Mouse (Mus musculus): Measurements from ENCODE around the gene Sh3bp2. TPM values are rescaled to one million over a fixed set of nuclear protein-coding genes. Genes with fewer than 3 reads are reported as not detected.

Gene Sh3bp2
- polyA plus RNA-seq, 1 experiment from 2014 or later, result 6.2 TPM

GRCm38 (mm10) chr5:34513466-34514217, 12.0 kb upstream of the Sh3bp2 start, which contains the start of gene Tnip2:
Tnip2 (minus strand) TSS chr5:34513991.
- Histone ChIP-seq H3K4me2 (ENCODE audit: low read length) (peak within 1 kb of the TSS; percentile 82), H3K27me3 (ENCODE audit: insufficient read depth, low read length) (no peaks in the 10 kb centered on the region)
- under 1% methylated on average over 64 of the region's 64 CpGs for WGBS

GRCm38 (mm10) chr5:34514218-34514566, 11.4 kb upstream of the Sh3bp2 start:
- H3K27me3 ChIP-seq (ENCODE audit: insufficient read depth, low read length), result no peaks in the 10 kb centered on the region
- no peak for TF ChIP-seq CTCF (IDR thresholded peaks at IDR 0.05; ENCODE audit: low read depth)
- H3K4me3 ChIP-seq (replicated peaks; ENCODE audit: low read depth, low read length), result peak overlapping the region; percentile 75
- ATAC-seq (replicated peaks; ENCODE audit: low FRiP score, low read depth) (no peak), DNase-seq (ENCODE audit: low spot score) (no peak)
- no peaks in the 10 kb centered on the region for H3K9me3 ChIP-seq (replicated peaks; ENCODE audit: low read length)
- no peaks in the 10 kb centered on the region for H3K36me3 ChIP-seq (ENCODE audit: insufficient read depth, low read length)
- WGBS, result 9% methylated on average over 7 of the region's 7 CpGs
- peak overlapping the region; percentile 46; the same call in 1 of the 2 replicates for H3K9ac ChIP-seq (ENCODE audit: low read depth, low read length)
- H3K4me1 ChIP-seq (replicated peaks; ENCODE audit: insufficient read depth, low read length), result peaks cover 6% of the 10 kb centered on the region; the same call in 1 of the 2 replicates
- peak overlapping the region; percentile 82 for H3K4me2 ChIP-seq (ENCODE audit: low read length)
- H3K27ac ChIP-seq, result no peak overlapping the region

More at GRCm38 (mm10) chr5:34513466-34514217, 12.0 kb upstream of the Sh3bp2 start, which contains the start of gene Tnip2:
- Histone ChIP-seq H3K36me3 (ENCODE audit: insufficient read depth, low read length) (no peaks in the 10 kb centered on the region), H3K9me3 (replicated peaks; ENCODE audit: low read length) (no peaks in the 10 kb centered on the region), H3K4me3 (replicated peaks; ENCODE audit: low read depth, low read length) (peak within 1 kb of the TSS; percentile 75), H3K4me1 (replicated peaks; ENCODE audit: insufficient read depth, low read length) (peaks cover 6% of the 10 kb centered on the region; the same call in 1 of the 2 replicates), H3K9ac (ENCODE audit: low read depth, low read length) (peak within 1 kb of the TSS; percentile 90), H3K27ac (peak within 1 kb of the TSS; percentile 60; the same call in 1 of the 2 replicates)
- peak; percentile 96 for ATAC-seq (replicated peaks; ENCODE audit: low FRiP score, low read depth)
- TF ChIP-seq CTCF (IDR thresholded peaks at IDR 0.05; ENCODE audit: low read depth), result no peak
- peak; percentile 98 for DNase-seq (ENCODE audit: low spot score)

DNA sequence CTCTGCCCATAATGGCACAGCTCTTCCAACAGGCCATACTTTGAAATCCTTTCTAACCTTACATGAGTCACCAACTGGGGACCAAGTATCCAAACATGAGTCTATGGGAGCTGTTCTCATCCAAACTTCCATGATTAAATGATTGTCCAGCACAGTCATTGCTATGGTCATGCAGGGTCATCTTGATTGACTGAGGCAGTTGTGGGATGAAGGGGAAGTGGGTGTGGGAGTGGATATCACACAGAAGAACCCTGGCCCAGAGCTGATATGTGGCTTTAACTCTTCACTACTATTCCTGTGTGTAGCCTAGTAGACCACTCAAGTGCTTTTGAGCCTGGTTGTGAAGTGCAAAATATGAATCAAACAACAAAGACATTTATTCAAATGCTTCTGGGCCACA, 10.5 kb upstream of the Sh3bp2 start:
- TF ChIP-seq CTCF (IDR thresholded peaks at IDR 0.05; ENCODE audit: low read depth), result no peak
- H3K4me2 ChIP-seq (ENCODE audit: low read length), result no peak overlapping the region
- H3K27ac ChIP-seq, result no peak overlapping the region
- H3K4me3 ChIP-seq (replicated peaks; ENCODE audit: low read depth, low read length), result no peak overlapping the region
- DNase-seq (ENCODE audit: low spot score) (no peak), ATAC-seq (replicated peaks; ENCODE audit: low FRiP score, low read depth) (no peak)
- H3K9me3 ChIP-seq (replicated peaks; ENCODE audit: low read length), result no peaks in the 10 kb centered on the region
- H3K4me1 ChIP-seq (replicated peaks; ENCODE audit: insufficient read depth, low read length), result peaks cover 6% of the 10 kb centered on the region; the same call in 1 of the 2 replicates
- H3K9ac ChIP-seq (ENCODE audit: low read depth, low read length), result no peak overlapping the region
- no peaks in the 10 kb centered on the region for H3K27me3 ChIP-seq (ENCODE audit: insufficient read depth, low read length)
- H3K36me3 ChIP-seq (ENCODE audit: insufficient read depth, low read length), result no peaks in the 10 kb centered on the region

DNA sequence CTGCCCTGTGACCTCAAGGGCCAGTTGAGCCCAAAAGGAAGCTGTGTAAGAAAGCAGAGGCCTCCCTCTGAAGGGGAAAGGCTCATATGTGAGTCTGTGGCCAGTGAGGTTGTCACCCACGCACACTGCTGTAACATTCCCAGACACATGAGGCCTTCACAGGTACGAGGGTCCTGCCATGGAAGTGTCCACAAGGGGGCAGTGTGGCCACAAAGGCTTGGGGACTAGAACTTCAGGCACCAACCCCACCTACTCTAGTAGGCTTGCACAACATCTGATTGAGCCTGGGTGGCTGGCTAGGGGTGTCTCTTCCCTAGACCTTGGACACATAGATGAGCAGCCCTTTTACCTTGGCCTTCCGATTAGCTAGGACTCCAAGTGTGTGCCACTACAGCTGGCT, 7.7 kb upstream of the Sh3bp2 start:
- no peaks in the 10 kb centered on the region for H3K9me3 ChIP-seq (replicated peaks; ENCODE audit: low read length)
- ATAC-seq (replicated peaks; ENCODE audit: low FRiP score, low read depth) (no peak), DNase-seq (ENCODE audit: low spot score) (peak; percentile 77)
- no peak overlapping the region for H3K4me3 ChIP-seq (replicated peaks; ENCODE audit: low read depth, low read length)
- H3K27ac ChIP-seq, result no peak overlapping the region
- no peaks in the 10 kb centered on the region for H3K27me3 ChIP-seq (ENCODE audit: insufficient read depth, low read length)
- no peaks in the 10 kb centered on the region for H3K36me3 ChIP-seq (ENCODE audit: insufficient read depth, low read length)
- WGBS, result 31% methylated on average over 3 of the region's 3 CpGs
- H3K4me1 ChIP-seq (replicated peaks; ENCODE audit: insufficient read depth, low read length), result peaks cover 6% of the 10 kb centered on the region; the same call in 1 of the 2 replicates
- H3K4me2 ChIP-seq (ENCODE audit: low read length), result no peak overlapping the region
- peak; percentile 91 for TF ChIP-seq CTCF (IDR thresholded peaks at IDR 0.05; ENCODE audit: low read depth)
- H3K9ac ChIP-seq (ENCODE audit: low read depth, low read length), result no peak overlapping the region

GRCm38 (mm10) chr5:34519389-34519910, 6.2 kb upstream of the Sh3bp2 start:
- TF ChIP-seq CTCF (IDR thresholded peaks at IDR 0.05; ENCODE audit: low read depth), result no peak
- Histone ChIP-seq H3K27ac (no peak overlapping the region), H3K4me2 (ENCODE audit: low read length) (no peak overlapping the region), H3K9me3 (replicated peaks; ENCODE audit: low read length) (no peaks in the 10 kb centered on the region), H3K4me1 (replicated peaks; ENCODE audit: insufficient read depth, low read length) (0 out of 2 replicates have a peak, but pooled peaks cover 3% of the 10 kb centered on the region), H3K4me3 (replicated peaks; ENCODE audit: low read depth, low read length) (no peak overlapping the region), H3K9ac (ENCODE audit: low read depth, low read length) (no peak overlapping the region), H3K27me3 (ENCODE audit: insufficient read depth, low read length) (no peaks in the 10 kb centered on the region), H3K36me3 (ENCODE audit: insufficient read depth, low read length) (no peaks in the 10 kb centered on the region)
- no peak for DNase-seq (ENCODE audit: low spot score)
- WGBS, result 83% methylated on average over 9 of the region's 9 CpGs
- ATAC-seq (replicated peaks; ENCODE audit: low FRiP score, low read depth), result no peak

- Histone ChIP-seq H3K4me3 (replicated peaks; ENCODE audit: low read depth, low read length) (no peak overlapping the region), H3K4me2 (ENCODE audit: low read length) (no peak overlapping the region), H3K36me3 (ENCODE audit: insufficient read depth, low read length) (no peaks in the 10 kb centered on the region), H3K27me3 (ENCODE audit: insufficient read depth, low read length) (no peaks in the 10 kb centered on the region), H3K9ac (ENCODE audit: low read depth, low read length) (no peak overlapping the region), H3K4me1 (replicated peaks; ENCODE audit: insufficient read depth, low read length) (no peaks in the 10 kb centered on the region), H3K9me3 (replicated peaks; ENCODE audit: low read length) (no peaks in the 10 kb centered on the region), H3K27ac (no peak overlapping the region)
- DNase-seq (ENCODE audit: low spot score) (no peak), ATAC-seq (replicated peaks; ENCODE audit: low FRiP score, low read depth) (no peak)
- 65% methylated on average over 11 of the region's 11 CpGs for WGBS
- TF ChIP-seq CTCF (IDR thresholded peaks at IDR 0.05; ENCODE audit: low read depth), result no peak
These were observed 5.0 kb upstream of the Sh3bp2 start for GRCm38 (mm10) chr5:34520458-34521209.
